Mouse (Mus musculus) neural tube, embryonic 14.5 days (tissue): ENCODE data around the gene Snx1. TPM values are rescaled to one million over a fixed set of nuclear protein-coding genes. Genes with fewer than 3 reads are reported as not detected.
A peak's percentile ranks its signal among the peaks of the same experiment; 100 is the strongest.

Experiments
- ATAC-seq: fragments of 200-750 bp; cut with Nextera tagmentation; 2 replicates; pipeline ENCODE4 v1.8.0; 2017; ENCODE audit warnings: low read depth, mild to moderate bottlenecking, moderate TSS enrichment, moderate library complexity
- H3K27ac ChIP-seq: fragments of 300-500 bp; sonication (generic); 2 replicates; pipeline ENCODE4 v1.5.1; 2014; ENCODE audit warnings: low read depth, mild to moderate bottlenecking, control low read depth, low read length, moderate library complexity, mixed read lengths
- H3K27me3 ChIP-seq: fragments of 300-500 bp; sonication (generic); 2 replicates; pipeline ENCODE4 v1.6.1; 2014; ENCODE audit warnings: low read length; ENCODE audit not compliant: control insufficient read depth, insufficient read depth
- H3K36me3 ChIP-seq: fragments of 300-500 bp; sonication (generic); 2 replicates; pipeline ENCODE4 v1.6.1; 2014; ENCODE audit warnings: low read length, mixed read lengths; ENCODE audit not compliant: control insufficient read depth, insufficient read depth
- H3K4me1 ChIP-seq: fragments of 300-500 bp; sonication (generic); 2 replicates; pipeline ENCODE4 v1.6.1; 2014; ENCODE audit warnings: low read length; ENCODE audit not compliant: control insufficient read depth, insufficient read depth
- H3K4me2 ChIP-seq: fragments of 300-500 bp; sonication (generic); 2 replicates; pipeline ENCODE4 v1.6.1; 2014; ENCODE audit warnings: mild to moderate bottlenecking, low read depth, low read length, control low read depth
- H3K4me3 ChIP-seq: fragments of 300-500 bp; sonication (generic); 2 replicates; pipeline ENCODE4 v1.5.1; 2014; ENCODE audit warnings: low read depth, low read length, control low read depth, mixed read lengths
- H3K9ac ChIP-seq: fragments of 300-500 bp; sonication (generic); replicated peaks from 2 replicates; pipeline ENCODE4 v1.6.1; 2014; ENCODE audit warnings: low read depth, mild to moderate bottlenecking, control low read depth, low read length, mixed read lengths
- H3K9me3 ChIP-seq: fragments of 300-500 bp; sonication (generic); 2 replicates; pipeline ENCODE4 v1.6.1; 2016; ENCODE audit warnings: low read length; ENCODE audit not compliant: control insufficient read depth
- WGBS: fragments of 180-500 bp; shearing (Covaris S2); extraction: QIAGEN DNeasy Blood & Tissue Kit; methylation state at CpG from one replicate; pipeline ENCODE4 v1.1.7; 2014; 5-methylcytosine and 5-hydroxymethylcytosine counted together
- polyA plus RNA-seq: library from polyadenylated mRNA; unstranded; fragments of >200 nt; fragmentation: Nextera tagmentation; extraction: Ambion mirVana; gene quantifications from 2 replicates; pipeline ENCODE4 v1.2.1, GENCODE M21; 2014

The Snx1 gene
- polyA plus RNA-seq, 1 experiment from 2014 or later: 66.7 TPM

- no peak overlapping the region for H3K27ac ChIP-seq
- WGBS: 94% methylated on average over 7 of the region's 7 CpGs
- no peaks in the 10 kb centered on the region for H3K27me3 ChIP-seq
- H3K4me1 ChIP-seq: no peaks in the 10 kb centered on the region
- ATAC-seq: no peak
- no peak overlapping the region for H3K9ac ChIP-seq
- no peaks in the 10 kb centered on the region for H3K9me3 ChIP-seq
- peaks cover 38% of the 10 kb centered on the region for H3K36me3 ChIP-seq
- no peak overlapping the region for H3K4me3 ChIP-seq
- no peak overlapping the region for H3K4me2 ChIP-seq
These were observed 11.8 kb upstream of the Snx1 start for GRCm38 (mm10) chr9:66138193-66138592.

GRCm38 (mm10) chr9:66135967-66136366 is 9.6 kb upstream of the Snx1 start:
- Histone ChIP-seq H3K9ac (no peak overlapping the region), H3K27me3 (no peaks in the 10 kb centered on the region), H3K9me3 (no peaks in the 10 kb centered on the region), H3K4me3 (no peak overlapping the region), H3K4me1 (no peaks in the 10 kb centered on the region), H3K27ac (no peak overlapping the region), H3K36me3 (peaks cover 40% of the 10 kb centered on the region), H3K4me2 (no peak overlapping the region)
- no peak for ATAC-seq
- WGBS: 38% methylated on average over 4 of the region's 4 CpGs

- Histone ChIP-seq H3K36me3 (peaks cover 20% of the 10 kb centered on the region), H3K4me2 (no peak overlapping the region), H3K4me3 (no peak overlapping the region), H3K27me3 (no peaks in the 10 kb centered on the region), H3K27ac (no peak overlapping the region), H3K9ac (no peak overlapping the region), H3K4me1 (peaks cover 5% of the 10 kb centered on the region; the same call in 1 of the 2 replicates), H3K9me3 (no peaks in the 10 kb centered on the region)
- 98% methylated on average over 2 of the region's 2 CpGs for WGBS
- ATAC-seq: no peak
These were observed 5.1 kb upstream of the Snx1 start for GRCm38 (mm10) chr9:66131466-66131865.

- WGBS: 96% methylated on average over 4 of the region's 4 CpGs
- no peak overlapping the region for H3K9ac ChIP-seq
- no peak for ATAC-seq
These were observed 1.5 kb upstream of the Snx1 start for GRCm38 (mm10) chr9:66127884-66128283.

GRCm38 (mm10) chr9:66127193-66127546 is 783 bp upstream of the Snx1 start:
- ATAC-seq: no peak
- 46% methylated on average over 6 of the region's 6 CpGs for WGBS
- H3K4me3 ChIP-seq: peak overlapping the region; percentile 44

More at GRCm38 (mm10) chr9:66127884-66128283, 1.5 kb upstream of the Snx1 start:
- Histone ChIP-seq H3K36me3 (no peaks in the 10 kb centered on the region; the same call in 1 of the 2 replicates), H3K27me3 (no peaks in the 10 kb centered on the region), H3K4me1 (peaks cover 21% of the 10 kb centered on the region), H3K27ac (no peak overlapping the region), H3K4me2 (peak overlapping the region; percentile 75; the same call in 1 of the 2 replicates), H3K9me3 (no peaks in the 10 kb centered on the region), H3K4me3 (no peak overlapping the region)

GRCm38 (mm10) chr9:66125543-66126455 is 588 bp downstream of the Snx1 start:
- Histone ChIP-seq H3K4me1 (peaks cover 29% of the 10 kb centered on the region), H3K36me3 (no peaks in the 10 kb centered on the region), H3K9me3 (no peaks in the 10 kb centered on the region), H3K27me3 (no peaks in the 10 kb centered on the region), H3K4me2 (peak overlapping the region; percentile 75), H3K4me3 (peak overlapping the region; percentile 44), H3K27ac (no peak overlapping the region; the same call in 1 of the 2 replicates), H3K9ac (no peak overlapping the region)
- no peak for ATAC-seq
- 53% methylated on average over 12 of the region's 12 CpGs for WGBS

More at GRCm38 (mm10) chr9:66127193-66127546, 783 bp upstream of the Snx1 start:
- peaks cover 23% of the 10 kb centered on the region for H3K4me1 ChIP-seq
- H3K27me3 ChIP-seq: no peaks in the 10 kb centered on the region
- peak overlapping the region; percentile 40; the same call in 1 of the 2 replicates for H3K27ac ChIP-seq
- H3K9me3 ChIP-seq: no peaks in the 10 kb centered on the region
- peak overlapping the region; percentile 75 for H3K4me2 ChIP-seq
- no peaks in the 10 kb centered on the region for H3K36me3 ChIP-seq
- H3K9ac ChIP-seq: peak overlapping the region; percentile 46

- H3K9ac ChIP-seq: peak overlapping the region; percentile 83
- peak overlapping the region; percentile 92 for H3K27ac ChIP-seq
- no peaks in the 10 kb centered on the region for H3K27me3 ChIP-seq
- WGBS: 10% methylated on average over 33 of the region's 33 CpGs
- H3K4me1 ChIP-seq: peaks cover 29% of the 10 kb centered on the region
- H3K4me3 ChIP-seq: peak overlapping the region; percentile 81
- peak; percentile 98 for ATAC-seq
- H3K4me2 ChIP-seq: peak overlapping the region; percentile 83
- H3K9me3 ChIP-seq: no peaks in the 10 kb centered on the region
- no peaks in the 10 kb centered on the region for H3K36me3 ChIP-seq
These were observed 1.5 kb downstream of the Snx1 start for GRCm38 (mm10) chr9:66124681-66125542.

- H3K4me3 ChIP-seq: peak overlapping the region; percentile 81
- WGBS: 2% methylated on average over 12 of the region's 12 CpGs
- peak; percentile 32; the same call in 1 of the 2 replicates for ATAC-seq
- H3K36me3 ChIP-seq: no peaks in the 10 kb centered on the region
- H3K4me2 ChIP-seq: peak overlapping the region; percentile 83
- H3K4me1 ChIP-seq: peaks cover 29% of the 10 kb centered on the region
- H3K9ac ChIP-seq: peak overlapping the region; percentile 83
- H3K27ac ChIP-seq: peak overlapping the region; percentile 92
- no peaks in the 10 kb centered on the region for H3K9me3 ChIP-seq
- no peaks in the 10 kb centered on the region for H3K27me3 ChIP-seq
These were observed 2.3 kb downstream of the Snx1 start for GRCm38 (mm10) chr9:66124111-66124531.
